Comparison of ENCODE assay signal across 8 mouse cellular contexts in the genomic region with DNA sequence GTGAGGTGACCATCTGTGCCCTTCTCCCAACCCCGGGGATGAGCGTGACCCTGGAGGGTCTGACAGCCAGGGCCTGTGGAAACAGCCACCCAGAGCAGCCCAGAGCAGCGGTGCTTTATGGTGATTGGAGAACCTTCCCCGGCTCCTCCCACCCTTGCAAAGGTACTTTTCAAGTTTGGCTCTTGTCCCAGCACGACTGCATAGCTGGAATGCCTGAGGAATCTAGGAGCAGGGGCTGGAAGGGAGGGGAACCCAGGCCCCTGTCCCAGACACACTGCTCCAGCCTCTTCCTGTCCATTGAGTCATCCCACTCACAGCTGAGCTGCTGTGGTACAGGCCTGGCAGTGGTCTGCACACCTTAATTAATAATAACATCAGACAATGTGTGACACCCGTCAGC. TPM values are rescaled to one million over a fixed set of nuclear protein-coding genes. Genes with fewer than 3 reads are reported as not detected.
DNase-seq lines count a peak whose midpoint lies in the region; ATAC-seq and TF ChIP-seq lines count a peak whose summit lies in the region.

No protein-coding gene starts in this region.

- ATAC-seq in heart, embryonic 15.5 days (replicated peaks; ENCODE audit: insufficient number of reproducible peaks, insufficient read depth, low FRiP score, low read depth), result peak; percentile 93

- H3ac ChIP-seq in myocyte (ENCODE audit: control insufficient read depth, insufficient read length), result no peak overlapping the region

- H3K79me2 ChIP-seq in myocyte (ENCODE audit: control insufficient read depth, insufficient read depth), result no peaks in the 10 kb centered on the region

- H3K9ac ChIP-seq in heart, embryonic 15.5 days, result 0 out of 2 replicates have a peak overlapping the region, but pooled peaks have one; percentile 4

- TF ChIP-seq POLR2A in myocyte (IDR thresholded peaks at IDR 0.05; ENCODE audit: insufficient read length, low read depth), result no peak

- H3K9me3 ChIP-seq in heart, embryonic 15.5 days (replicated peaks), result no peaks in the 10 kb centered on the region

- no peaks in the 10 kb centered on the region for H3K27me3 ChIP-seq in heart, embryonic 15.5 days
- H3K27me3 ChIP-seq in myocyte (ENCODE audit: control insufficient read depth, insufficient read depth, insufficient read length), result no peaks in the 10 kb centered on the region

- H3K36me3 ChIP-seq in heart, embryonic 15.5 days, result peaks cover 9% of the 10 kb centered on the region; the same call in 1 of the 2 replicates
- H3K36me3 ChIP-seq in myocyte (ENCODE audit: control insufficient read depth, insufficient read depth), result peaks cover 6% of the 10 kb centered on the region

- 12% methylated on average over 6 of the region's 6 CpGs for WGBS in heart, embryonic 15.5 days

- peaks cover 48% of the 10 kb centered on the region for H3K4me1 ChIP-seq in heart, embryonic 15.5 days (replicated peaks)

- peak overlapping the region; percentile 37 for H3K4me2 ChIP-seq in heart, embryonic 15.5 days
- H3K4me2 ChIP-seq in myocyte (ENCODE audit: low read depth), result peak overlapping the region; percentile 51

- H3K27ac ChIP-seq in heart, embryonic 15.5 days, result peak overlapping the region; percentile 92

- no peak overlapping the region for H3K4me3 ChIP-seq in heart, embryonic 15.5 days
- no peak overlapping the region for H3K4me3 ChIP-seq in myocyte

- DNase-seq in 3134 (ENCODE audit: extremely low read depth, insufficient read length, low spot score) (peak; percentile 83), ZHBTc4 (ENCODE audit: low read depth, low spot score) (peak; percentile 94)
- DNase-seq in kidney, postnatal 36 days, result peak; percentile 72 to 78
- no peak for DNase-seq in cerebellum, adult 11-12 months
- no peak for DNase-seq in cerebellum, postnatal 10 days
- no peak for DNase-seq in thymus, adult 18-20 months

TF ChIP-seq in myocyte, 11 proteins besides CTCF, POLR2A, EP300 and RAD21:
- TF ChIP-seq CEBPB (IDR thresholded peaks at IDR 0.05; ENCODE audit: insufficient read depth, poor library complexity, severe bottlenecking), result no peak
- TF ChIP-seq MYOG (IDR thresholded peaks at IDR 0.05; ENCODE audit: control insufficient read depth in 1 of 3, insufficient read depth in 1 of 3, insufficient read length in 2 of 3, low read depth in 2 of 3), result peak in 2 of 3 experiments; percentile 42 to 76
- peak; percentile 32 for TF ChIP-seq TCF12 (IDR thresholded peaks at IDR 0.05; ENCODE audit: insufficient read depth, poor library complexity, severe bottlenecking)
- TF ChIP-seq REST (IDR thresholded peaks at IDR 0.05; ENCODE audit: insufficient read depth, insufficient read length), result no peak
- peak in 2 of 3 experiments; percentile 45 to 72 for TF ChIP-seq MYOD1 (IDR thresholded peaks at IDR 0.05; ENCODE audit: control insufficient read depth in 1 of 3, insufficient read length in 2 of 3, low read depth in 2 of 3)
- no peak for TF ChIP-seq TCF3 (IDR thresholded peaks at IDR 0.05; ENCODE audit: insufficient read length, low read depth)

RNA-seq across cellular contexts. Expression of a gene that starts 34.8 kb away (rescaled TPM):
- polyA plus RNA-seq in heart, embryonic 15.5 days (2015; fragmentation: Nextera tagmentation; extraction: Ambion mirVana), result not detected in 2 replicates
- not detected for polyA plus RNA-seq in myocyte (2012; fragmentation: generic; extraction: Trizol)

RNA-seq across cellular contexts. Expression of a gene that starts 42.4 kb away (rescaled TPM):
- polyA plus RNA-seq in heart, embryonic 15.5 days (2015; fragmentation: Nextera tagmentation; extraction: Ambion mirVana), result not detected in 2 replicates
- polyA plus RNA-seq in myocyte (2012; fragmentation: generic; extraction: Trizol), result not detected

Comparison
In these comparisons a context has a peak if more than half of its experiments do, and no peak if none do; other contexts are left out.
1. DNase-seq: peak in 3134 (single experiment), ZHBTc4 (single experiment) and kidney, postnatal 36 days (2 of 2); none in cerebellum, adult 11-12 months (single experiment), cerebellum, postnatal 10 days (0 of 2) and thymus, adult 18-20 months (0 of 2).